Mouse (Mus musculus): ENCODE results near the gene Cenpe.

DNA sequence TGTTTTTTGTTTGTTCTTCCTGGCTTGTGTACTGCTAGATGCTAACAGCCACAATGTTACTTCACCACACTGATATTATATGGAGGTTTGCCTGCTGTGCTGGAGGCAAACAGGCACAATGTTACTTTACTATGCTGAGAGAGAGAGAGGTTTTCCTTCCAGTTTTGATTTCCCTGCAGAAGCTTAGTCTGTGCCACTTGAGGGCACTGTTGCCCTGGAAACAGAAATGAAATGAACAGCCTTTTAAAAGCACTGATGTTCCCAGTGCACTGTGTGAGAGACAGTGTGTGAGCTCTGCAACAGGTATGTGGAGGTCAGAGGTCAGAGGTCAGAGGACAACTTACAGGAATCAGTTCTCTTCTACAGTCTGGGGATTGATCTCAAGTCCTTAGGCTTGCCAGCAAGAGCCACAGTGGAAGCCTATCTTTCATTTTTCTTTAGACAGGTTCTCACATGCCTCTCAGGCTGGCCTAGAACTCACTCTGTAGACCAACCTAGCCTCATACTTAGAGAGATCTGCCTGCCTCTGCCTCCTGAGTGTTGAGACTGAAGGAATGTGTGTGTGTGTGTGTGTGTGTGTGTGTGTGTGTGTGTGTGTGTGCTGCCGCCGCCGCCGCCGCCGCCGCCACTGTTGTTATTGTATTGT is 78.0 kb downstream of the Cenpe start:
- TF ChIP-seq CTCF (IDR thresholded peaks at IDR 0.05; ENCODE audit: borderline replicate concordance, control insufficient read depth, extremely low read depth, insufficient read depth, low read length, poor library complexity) (no peak), POLR2A (IDR thresholded peaks at IDR 0.05; ENCODE audit: control insufficient read depth, extremely low read depth, insufficient read depth, low read length, poor library complexity) (no peak)

Data from thymus, adult 2 months (tissue).